Mouse (Mus musculus) kidney, adult 2 months (tissue): ENCODE data around the gene Rps18. TPM values are rescaled to one million over a fixed set of nuclear protein-coding genes. Genes with fewer than 3 reads are reported as not detected.
"Not testable (repeated sequence)": the region's sequence is repeated elsewhere in the genome, so short reads cannot be mapped to it uniquely, and the experiment has no call there.

Experiments used
- DNase-seq: peaks from one replicate; pipeline ENCODE4 v3.0.0; 2021
- H3K27ac ChIP-seq: fragments of 200-500 bp; 2 replicates; pipeline ENCODE4 v1.5.1; 2012; ENCODE audit warnings: low read depth, low read length, control low read depth, inconsistent platforms; ENCODE audit not compliant: insufficient read depth
- H3K27me3 ChIP-seq: fragments of 200-500 bp; replicated peaks from 2 replicates; pipeline ENCODE4 v1.6.1; 2012; ENCODE audit warnings: mild to moderate bottlenecking, moderate library complexity, low read length, inconsistent platforms; ENCODE audit not compliant: control insufficient read depth, insufficient read depth
- H3K36me3 ChIP-seq: fragments of 200-500 bp; 2 replicates; pipeline ENCODE4 v1.6.1; 2012; ENCODE audit warnings: mild to moderate bottlenecking, moderate library complexity, low read length, inconsistent platforms; ENCODE audit not compliant: control insufficient read depth, insufficient read depth
- H3K4me1 ChIP-seq: fragments of 200-500 bp; 2 replicates; pipeline ENCODE4 v1.6.1; 2011; ENCODE audit warnings: low read length; ENCODE audit not compliant: control insufficient read depth, insufficient read depth
- H3K4me3 ChIP-seq: fragments of 200-500 bp; 2 replicates; pipeline ENCODE4 v1.5.1; 2011; ENCODE audit warnings: mild to moderate bottlenecking, low read depth, low read length, control low read depth; ENCODE audit not compliant: insufficient read depth
- CTCF ChIP-seq: fragments of 200-500 bp; conservative IDR thresholded peaks from 2 replicates; pipeline ENCODE4 v1.5.1; 2011; ENCODE audit warnings: low read depth, mild to moderate bottlenecking, control low read depth, low read length, moderate library complexity, mixed read lengths; ENCODE audit not compliant: insufficient read depth, insufficient read length
- POLR2A ChIP-seq: fragments of 200-500 bp; IDR thresholded peaks from one replicate; pipeline ENCODE4 v1.6.1; 2011; ENCODE audit warnings: low read depth, low read length, control low read depth
- WGBS: fragments of 180-500 bp; shearing (Covaris S2); methylation state at CpG from one replicate; pipeline ENCODE4 v1.1.7; 2018; 5-methylcytosine and 5-hydroxymethylcytosine counted together
- polyA plus RNA-seq: library from polyadenylated mRNA; depleted of rRNA; stranded (reverse); fragments of >200 nt; gene quantifications from 2 replicates; pipeline ENCODE4 v1.2.3, GENCODE M21; 2012

The Rps18 gene
- polyA plus RNA-seq, 1 experiment = 406 TPM

- Histone ChIP-seq H3K27ac (no peak overlapping the region), H3K36me3 (no peaks in the 10 kb centered on the region), H3K4me3 (no peak overlapping the region), H3K27me3 (no peaks in the 10 kb centered on the region), H3K4me1 (no peaks in the 10 kb centered on the region)
- TF ChIP-seq POLR2A (no peak), CTCF (no peak)
- WGBS = 60% methylated on average over 3 of the region's 3 CpGs
- no peak for DNase-seq
Observed at GRCm38 (mm10) chr17:33995651-33996050, 39.9 kb upstream of the Rps18 start.

GRCm38 (mm10) chr17:33994959-33995358 is 39.2 kb upstream of the Rps18 start:
- TF ChIP-seq POLR2A (no peak), CTCF (no peak)

GRCm38 (mm10) chr17:33991788-33992664 is 36.2 kb upstream of the Rps18 start:
- H3K27ac ChIP-seq = no peak overlapping the region
- TF ChIP-seq POLR2A (no peak), CTCF (peak; percentile 82)
- no peaks in the 10 kb centered on the region for H3K27me3 ChIP-seq
- DNase-seq = peak; percentile 73
- H3K4me3 ChIP-seq = no peak overlapping the region
- 31% methylated on average over 10 of the region's 10 CpGs for WGBS
- no peaks in the 10 kb centered on the region for H3K36me3 ChIP-seq
- H3K4me1 ChIP-seq = no peaks in the 10 kb centered on the region

More at GRCm38 (mm10) chr17:33994959-33995358, 39.2 kb upstream of the Rps18 start:
- no peaks in the 10 kb centered on the region for H3K27me3 ChIP-seq
- no peak for DNase-seq
- WGBS = 95% methylated on average over 8 of the region's 8 CpGs
- H3K4me1 ChIP-seq = no peaks in the 10 kb centered on the region
- H3K4me3 ChIP-seq = no peak overlapping the region
- no peak overlapping the region for H3K27ac ChIP-seq
- no peaks in the 10 kb centered on the region for H3K36me3 ChIP-seq

- H3K4me3 ChIP-seq, H3K27me3 ChIP-seq, H3K27ac ChIP-seq, H3K36me3 ChIP-seq: not testable (repeated sequence)
- peak; percentile 67 for DNase-seq
- peak; percentile 61 for TF ChIP-seq CTCF
- 9% methylated on average over 8 of the region's 8 CpGs for WGBS
- peaks cover 12% of the 10 kb centered on the region; the same call in 1 of the 2 replicates for H3K4me1 ChIP-seq
Observed at GRCm38 (mm10) chr17:33982136-33982535, 26.3 kb upstream of the Rps18 start.

- peak; percentile 96 for DNase-seq
Observed at GRCm38 (mm10) chr17:33981192-33981909, 25.6 kb upstream of the Rps18 start.

GRCm38 (mm10) chr17:33980181-33981035 is 24.6 kb upstream of the Rps18 start:
- no peak for DNase-seq
- no peak for TF ChIP-seq CTCF
- no peak for TF ChIP-seq POLR2A
- 68% methylated on average over 19 of the region's 19 CpGs for WGBS
- H3K36me3 ChIP-seq = no peaks in the 10 kb centered on the region
- peak overlapping the region; percentile 36; the same call in 1 of the 2 replicates for H3K27ac ChIP-seq
- peaks cover 12% of the 10 kb centered on the region; the same call in 1 of the 2 replicates for H3K4me1 ChIP-seq
- H3K27me3 ChIP-seq = no peaks in the 10 kb centered on the region
- H3K4me3 ChIP-seq = no peak overlapping the region

More at GRCm38 (mm10) chr17:33981192-33981909, 25.6 kb upstream of the Rps18 start:
- H3K36me3 ChIP-seq, H3K27me3 ChIP-seq: not testable (repeated sequence)
- peak; percentile 55 for TF ChIP-seq CTCF
- peak overlapping the region; percentile 51 for H3K4me3 ChIP-seq
- under 1% methylated on average over 27 of the region's 27 CpGs for WGBS
- H3K27ac ChIP-seq = peak overlapping the region; percentile 76
- H3K4me1 ChIP-seq = peaks cover 12% of the 10 kb centered on the region; the same call in 1 of the 2 replicates
